Mouse (Mus musculus) kidney, postnatal 36 days (tissue): ENCODE results near the gene March4.

ENCODE experiments used
- DNase-seq, 2 experiments: peaks; one replicate each; pipeline ENCODE4 v3.0.0; 2021 to 2022; ENCODE audit warnings: mixed read lengths in 2 of 2

March4 gene

GRCm38 (mm10) chr1:72439146-72439545, 97.6 kb downstream of the March4 start:
- DNase-seq = no peak

- DNase-seq = no peak
Measured at GRCm38 (mm10) chr1:72436967-72437366, 99.8 kb downstream of the March4 start.

- DNase-seq = no peak
Measured at GRCm38 (mm10) chr1:72434510-72434909, 102.2 kb downstream of the March4 start.

- no peak for DNase-seq
Measured at GRCm38 (mm10) chr1:72432579-72432978, 104.2 kb downstream of the March4 start.

- no peak for DNase-seq
Measured at GRCm38 (mm10) chr1:72429107-72429807, 107.5 kb downstream of the March4 start.

- no peak for DNase-seq
Measured at GRCm38 (mm10) chr1:72428526-72428925, 108.2 kb downstream of the March4 start.

GRCm38 (mm10) chr1:72426456-72426855, 110.3 kb downstream of the March4 start:
- no peak for DNase-seq

- no peak for DNase-seq
Measured at GRCm38 (mm10) chr1:72422121-72422520, 114.6 kb downstream of the March4 start.

- no peak for DNase-seq
Measured at GRCm38 (mm10) chr1:72420220-72420619, 116.5 kb downstream of the March4 start.

- DNase-seq = no peak
Measured at GRCm38 (mm10) chr1:72418744-72419655, 117.7 kb downstream of the March4 start.

- no peak for DNase-seq
Measured at GRCm38 (mm10) chr1:72414561-72415253, 122.0 kb downstream of the March4 start.

- no peak for DNase-seq
Measured at GRCm38 (mm10) chr1:72414133-72414532, 122.6 kb downstream of the March4 start.

GRCm38 (mm10) chr1:72413205-72413604, 123.5 kb downstream of the March4 start:
- DNase-seq = no peak

GRCm38 (mm10) chr1:72411108-72411507, 125.6 kb downstream of the March4 start:
- no peak for DNase-seq

GRCm38 (mm10) chr1:72409936-72410335, 126.8 kb downstream of the March4 start:
- no peak for DNase-seq

- DNase-seq = no peak
Measured at GRCm38 (mm10) chr1:72406505-72407079, 130.1 kb downstream of the March4 start.

- DNase-seq = no peak
Measured at GRCm38 (mm10) chr1:72401331-72402069, 135.2 kb downstream of the March4 start.

GRCm38 (mm10) chr1:72400616-72401015, 136.1 kb downstream of the March4 start:
- no peak for DNase-seq

- DNase-seq = no peak
Measured at GRCm38 (mm10) chr1:72399720-72400401, 136.9 kb downstream of the March4 start.

GRCm38 (mm10) chr1:72390420-72390819, 146.3 kb downstream of the March4 start:
- DNase-seq = no peak

- DNase-seq = no peak
Measured at GRCm38 (mm10) chr1:72383651-72384050, 153.1 kb downstream of the March4 start.

GRCm38 (mm10) chr1:72383056-72383455, 153.7 kb downstream of the March4 start:
- DNase-seq = no peak
